Mouse (Mus musculus): ENCODE data around the gene Twistnb.

Gene Twistnb

GRCm38 (mm10) chr12:33429387-33430160, at the start of gene Twistnb:
Gene Twistnb, plus strand, starts transcription at chr12:33429635.
- DNase-seq (ENCODE audit: low read depth, low spot score), result peak; percentile 98

DNA sequence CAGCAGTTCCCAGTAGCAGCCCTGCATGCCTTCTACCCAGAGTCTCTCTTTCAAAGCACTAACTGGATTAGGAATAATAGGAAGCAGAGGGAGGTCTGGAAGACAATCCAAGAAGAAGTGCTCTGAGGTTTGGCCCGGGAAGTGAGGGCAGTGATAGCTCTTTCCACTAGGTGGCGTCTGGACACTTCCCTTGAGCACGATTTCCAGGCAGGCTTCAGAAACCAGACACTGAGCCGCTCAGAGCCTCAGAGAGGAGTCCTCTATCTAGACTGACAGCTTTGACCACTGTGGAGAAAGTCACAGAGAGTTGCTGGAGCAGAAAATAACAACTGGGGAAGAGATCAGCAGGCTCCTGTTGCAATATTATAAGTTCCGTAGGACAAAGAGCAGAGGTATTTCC, 40.6 kb upstream of the Twistnb start:
- peak; percentile 80 for DNase-seq (ENCODE audit: low read depth, low spot score)

DNA sequence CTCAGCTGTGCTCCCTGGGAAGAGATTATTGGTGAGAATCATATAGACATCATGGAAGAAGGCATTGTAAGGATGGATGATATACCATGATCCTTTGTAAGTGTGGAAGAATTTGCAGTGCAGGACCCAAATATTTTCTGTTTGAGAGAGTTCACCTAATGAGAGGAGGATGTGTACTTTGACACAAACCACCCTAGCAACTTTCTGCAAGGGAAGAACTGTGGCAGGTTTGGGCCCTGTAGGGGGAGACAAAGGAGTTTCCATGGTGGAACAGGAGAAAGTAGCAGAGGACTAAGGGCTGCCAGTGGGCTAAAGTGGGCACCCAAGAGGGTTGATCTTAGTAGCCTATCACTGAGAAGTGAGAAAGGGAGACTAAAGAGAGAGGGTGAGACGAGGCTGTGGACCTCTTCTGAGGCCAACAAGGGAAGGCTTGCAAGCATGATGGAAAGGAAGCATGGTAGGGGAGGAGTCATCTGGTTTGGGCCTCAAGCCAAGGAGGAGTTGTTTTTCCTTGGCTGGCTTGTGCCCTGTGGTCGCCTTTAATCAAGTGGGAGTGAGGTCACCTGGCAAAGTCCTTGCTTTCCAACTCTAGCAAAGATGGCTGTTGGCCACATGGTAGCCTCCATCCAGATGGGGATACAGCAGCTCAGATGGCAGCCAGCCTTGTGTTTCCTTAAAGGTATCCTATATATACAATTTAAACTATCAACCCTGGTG, 38.4 kb upstream of the Twistnb start:
- DNase-seq (ENCODE audit: low read depth, low spot score), result no peak

DNA sequence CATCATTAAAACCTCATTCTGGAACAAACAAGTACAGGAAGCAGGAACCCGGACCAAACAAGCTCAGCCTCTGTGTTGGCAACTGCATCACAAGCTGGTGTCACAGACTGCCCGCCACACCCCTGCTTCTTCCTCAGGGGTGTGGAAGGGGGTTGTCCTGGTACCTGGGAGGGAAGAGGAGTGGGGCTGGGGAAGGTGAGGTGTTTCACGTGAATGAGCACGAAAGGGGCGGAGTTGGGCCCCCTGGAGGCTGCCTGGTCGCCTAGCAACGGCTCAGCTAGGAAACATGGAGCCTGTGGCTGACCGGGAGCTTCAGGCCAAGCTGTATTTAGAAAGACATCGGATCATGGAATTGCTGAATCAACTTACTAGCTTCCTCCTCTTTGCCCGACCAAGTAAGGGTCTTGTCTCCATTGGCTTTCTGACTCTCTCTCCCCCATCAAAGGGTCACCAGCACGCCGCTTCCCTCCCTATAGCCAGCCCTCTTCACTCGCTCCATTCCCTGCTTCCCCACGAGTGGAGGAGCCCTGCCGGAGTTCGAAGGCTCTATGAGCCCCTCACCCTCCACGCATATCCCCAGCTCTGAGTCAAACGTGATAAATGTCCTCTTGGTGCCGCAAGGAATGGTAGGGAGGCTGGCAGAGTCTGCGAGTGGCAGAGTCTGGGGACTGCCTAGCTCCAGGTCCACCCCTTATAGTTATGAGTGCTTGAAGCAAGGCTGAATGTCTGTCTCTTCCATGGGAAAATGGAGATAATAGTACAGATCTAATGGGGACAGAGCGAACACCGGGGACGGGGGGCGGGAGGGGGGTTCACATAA, 34.4 kb upstream of the Twistnb start, which contains the start of gene Efcab10:
Gene Efcab10 (plus strand): TSS at position 51 of the 820 bp plus-strand sequence.
- peak; percentile 86 for DNase-seq (ENCODE audit: low read depth, low spot score)

GRCm38 (mm10) chr12:33403265-33403693, 26.2 kb upstream of the Twistnb start:
- DNase-seq (ENCODE audit: low read depth, low spot score), result no peak

GRCm38 (mm10) chr12:33404996-33405395, 24.4 kb upstream of the Twistnb start:
- no peak for DNase-seq (ENCODE audit: low read depth, low spot score)

DNA sequence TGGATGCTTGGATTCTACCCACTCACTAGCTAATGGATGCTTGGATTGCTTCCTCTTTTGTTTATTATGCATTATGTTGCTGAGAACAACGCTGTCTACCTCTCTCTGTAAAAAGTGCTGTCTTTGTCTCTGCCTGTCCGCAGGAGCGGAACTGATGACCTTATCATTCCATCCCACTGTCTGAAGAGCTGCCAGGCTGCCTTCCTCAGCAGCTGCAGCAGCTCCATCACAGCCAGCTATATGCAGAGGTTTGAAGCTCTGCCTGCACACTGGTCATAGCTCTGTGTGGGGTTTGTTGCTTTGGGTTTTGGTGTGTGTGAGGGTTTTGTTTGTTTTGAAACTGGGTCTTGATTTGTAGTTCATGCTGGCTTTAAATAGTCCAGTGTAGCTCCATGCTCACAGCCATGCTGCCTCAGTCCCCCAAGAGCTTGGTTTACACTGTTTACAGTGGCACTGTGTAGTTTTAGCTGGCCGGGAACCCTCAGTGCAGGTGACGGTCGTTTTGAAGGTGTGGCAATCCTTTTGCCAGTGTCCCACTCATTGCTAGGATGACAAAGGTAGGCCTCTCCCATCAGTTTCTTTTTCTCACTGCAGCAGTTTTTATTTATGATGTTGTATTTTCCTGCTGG, 23.9 kb upstream of the Twistnb start:
- DNase-seq (ENCODE audit: low read depth, low spot score), result no peak

GRCm38 (mm10) chr12:33411580-33412151, 17.8 kb upstream of the Twistnb start:
- no peak for DNase-seq (ENCODE audit: low read depth, low spot score)

GRCm38 (mm10) chr12:33424329-33424728, 5.1 kb upstream of the Twistnb start:
- peak; percentile 80 for DNase-seq (ENCODE audit: low read depth, low spot score)

DNA sequence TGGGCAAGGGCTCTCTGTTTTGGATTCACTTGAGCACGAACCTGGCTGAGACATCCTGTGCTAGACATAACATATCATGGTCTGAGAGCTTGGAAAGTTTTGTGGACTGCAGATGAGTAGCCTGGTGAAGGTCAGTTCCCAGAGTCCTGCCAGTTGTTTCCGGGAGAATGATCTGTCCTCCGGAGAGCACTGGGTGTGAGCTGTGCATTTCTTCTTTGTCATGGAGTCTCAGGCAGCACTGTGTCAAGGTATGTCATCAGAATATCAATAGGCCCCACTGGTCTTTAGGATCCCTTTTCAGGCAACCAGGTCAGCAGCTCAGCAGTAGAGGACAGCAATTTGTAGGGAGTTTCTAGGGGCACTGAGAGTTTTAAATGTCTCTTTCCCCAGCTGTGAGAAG, 2.1 kb upstream of the Twistnb start:
- DNase-seq (ENCODE audit: low read depth, low spot score), result peak; percentile 85

DNA sequence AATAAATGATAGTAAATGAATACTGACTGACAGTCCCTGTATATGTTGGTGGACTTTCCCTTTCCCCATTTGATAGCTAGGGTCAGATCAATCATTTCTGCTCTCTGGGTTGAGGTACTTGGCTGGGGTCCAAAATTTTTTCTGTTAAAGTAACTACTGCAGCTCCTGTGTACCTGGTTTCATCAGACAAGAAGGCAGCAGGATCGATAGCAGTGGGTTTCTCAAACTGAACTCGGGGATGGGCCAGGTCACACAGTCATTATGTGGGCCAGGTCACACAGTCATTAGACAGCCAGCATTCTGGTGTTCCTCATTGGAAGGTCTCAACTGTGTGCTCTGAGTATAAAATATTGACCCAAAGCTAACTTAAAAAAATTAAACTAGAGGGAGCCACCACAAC, 1.7 kb upstream of the Twistnb start:
- DNase-seq (ENCODE audit: low read depth, low spot score), result no peak

DNA sequence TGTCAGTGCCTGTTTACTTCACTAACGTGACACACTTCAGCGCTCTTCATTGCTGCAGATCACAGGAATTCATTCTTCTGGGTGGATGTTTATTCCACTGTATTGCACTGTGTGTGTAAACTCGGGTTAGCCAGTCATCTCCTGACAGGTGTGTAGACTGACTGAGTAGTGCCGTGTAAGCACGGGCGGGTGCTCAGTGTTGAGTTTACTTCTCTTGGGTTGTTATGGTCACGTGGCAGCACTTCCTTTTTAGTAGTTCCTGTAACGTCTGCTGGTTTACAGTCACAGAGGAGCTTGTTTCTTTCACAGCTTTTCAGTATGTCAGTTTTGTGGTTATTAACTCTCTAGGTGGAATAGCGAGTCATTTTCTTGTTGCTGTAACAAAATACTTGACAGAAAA, 4.4 kb downstream of the Twistnb start:
- no peak for DNase-seq (ENCODE audit: low read depth, low spot score)

GRCm38 (mm10) chr12:33434758-33435157, 5.3 kb downstream of the Twistnb start:
- peak; percentile 71 for DNase-seq (ENCODE audit: low read depth, low spot score)

- no peak for DNase-seq (ENCODE audit: low read depth, low spot score)
These were observed 26.0 kb downstream of the Twistnb start for GRCm38 (mm10) chr12:33455418-33455817.

GRCm38 (mm10) chr12:33456242-33456641, 26.8 kb downstream of the Twistnb start:
- no peak for DNase-seq (ENCODE audit: low read depth, low spot score)

DNA sequence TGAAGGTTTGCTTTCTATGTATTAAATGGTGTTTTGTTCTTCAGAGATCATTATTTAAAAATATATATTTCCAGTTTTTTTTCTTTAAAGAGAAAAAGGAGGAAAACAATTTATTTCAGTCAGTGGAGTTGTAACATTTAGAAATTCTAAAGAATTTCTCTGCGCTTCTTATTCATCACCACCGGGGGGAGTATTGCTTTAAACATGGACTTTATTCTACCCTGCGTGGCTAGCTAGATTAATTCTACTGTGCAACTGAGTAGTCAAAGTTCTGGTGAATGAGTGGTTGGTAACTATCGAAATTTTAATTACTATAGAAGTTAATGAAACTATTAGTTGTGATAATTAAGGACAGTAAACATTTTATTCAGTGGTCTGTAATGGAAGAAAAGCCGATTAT, 51.5 kb downstream of the Twistnb start:
- peak; percentile 18 for DNase-seq (ENCODE audit: low read depth, low spot score)

DNA sequence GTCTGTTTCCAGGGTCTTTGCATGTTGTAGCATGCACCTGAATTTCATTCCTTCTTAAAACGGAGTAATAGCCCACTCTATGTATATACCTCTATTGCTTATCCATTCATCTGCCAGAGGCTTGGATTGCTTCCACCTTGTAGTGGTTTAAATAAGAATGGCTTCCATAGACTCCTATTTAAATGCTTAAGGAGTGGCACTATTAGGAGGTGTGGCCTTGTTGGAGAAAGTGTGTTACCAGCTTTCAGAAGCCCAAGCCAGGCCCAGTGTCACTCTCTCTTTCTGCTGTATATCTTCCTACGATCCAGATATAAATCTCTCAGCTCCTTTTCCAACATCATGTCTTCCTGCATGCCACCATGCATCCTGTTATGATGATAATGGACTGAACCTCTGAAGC, 53.5 kb downstream of the Twistnb start:
- DNase-seq (ENCODE audit: low read depth, low spot score), result peak; percentile 39
